Mouse (Mus musculus) yolk sac, embryonic 10.5 days (tissue): ENCODE data around the gene Ly6g5b.
"Not testable (repeated sequence)": the region's sequence is repeated elsewhere in the genome, so short reads cannot be mapped to it uniquely, and the experiment has no call there.

Experiments
- DNase-seq: peaks from one replicate; pipeline ENCODE4 v3.0.0-alpha.2; 2017; ENCODE audit warnings: low spot score

Ly6g5b gene

GRCm38 (mm10) chr17:35140490-35140996 is 25.3 kb upstream of the Ly6g5b start:
- no peak for DNase-seq

DNA sequence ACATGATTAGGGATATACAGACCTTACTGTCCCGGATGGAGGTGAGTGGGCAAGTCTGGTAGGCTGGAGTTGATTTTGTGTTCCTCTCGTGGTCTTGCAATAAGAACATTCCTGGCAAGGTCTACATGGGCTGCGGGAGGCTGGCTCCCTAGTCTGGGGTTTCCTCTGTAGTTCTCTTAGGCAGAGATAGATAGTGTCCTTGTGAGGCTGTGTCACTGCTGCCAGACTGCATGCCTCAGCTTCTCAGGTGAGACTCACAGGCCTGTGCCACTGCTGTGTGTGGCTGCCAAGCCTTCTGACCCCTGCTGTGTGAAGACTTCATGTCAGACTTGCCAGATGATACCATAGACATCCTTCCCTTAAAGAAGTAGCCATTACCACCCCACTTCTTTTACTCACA is 24.0 kb upstream of the Ly6g5b start:
- no peak for DNase-seq

DNA sequence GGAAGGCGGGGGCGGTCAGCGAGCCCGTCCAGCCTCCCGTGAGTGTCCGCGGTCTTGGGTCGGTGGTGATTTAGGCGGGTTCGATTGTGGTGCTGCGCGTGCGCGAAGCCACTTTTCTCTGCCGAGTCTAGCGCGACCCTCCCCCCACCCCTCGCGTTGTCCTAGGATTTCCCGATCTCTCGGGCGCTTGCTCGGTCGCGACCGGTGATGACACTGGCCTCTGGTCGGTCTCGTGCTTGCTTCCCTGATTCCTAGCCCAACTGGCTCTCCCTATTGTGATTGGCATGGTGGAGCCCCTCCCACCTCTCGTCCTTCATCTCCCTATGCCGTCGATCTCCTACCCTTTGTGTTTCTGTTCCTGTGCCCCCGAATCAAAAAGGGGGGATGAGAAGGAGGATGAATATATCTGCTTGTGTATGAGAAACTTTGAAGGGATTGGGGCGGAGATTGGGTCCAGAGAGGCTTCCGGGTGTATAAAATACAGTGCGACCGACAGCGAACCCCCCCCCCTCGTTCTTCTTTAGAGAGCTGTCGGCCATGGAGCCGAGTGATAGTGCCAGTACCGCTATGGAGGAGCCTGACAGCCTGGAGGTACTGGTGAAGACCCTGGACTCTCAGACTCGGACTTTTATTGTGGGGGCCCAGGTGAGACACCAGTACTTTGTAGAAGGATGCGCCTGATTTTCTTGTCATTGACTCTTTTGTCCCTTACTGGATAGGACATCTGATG is 20.5 kb upstream of the Ly6g5b start:
- DNase-seq: no peak

DNA sequence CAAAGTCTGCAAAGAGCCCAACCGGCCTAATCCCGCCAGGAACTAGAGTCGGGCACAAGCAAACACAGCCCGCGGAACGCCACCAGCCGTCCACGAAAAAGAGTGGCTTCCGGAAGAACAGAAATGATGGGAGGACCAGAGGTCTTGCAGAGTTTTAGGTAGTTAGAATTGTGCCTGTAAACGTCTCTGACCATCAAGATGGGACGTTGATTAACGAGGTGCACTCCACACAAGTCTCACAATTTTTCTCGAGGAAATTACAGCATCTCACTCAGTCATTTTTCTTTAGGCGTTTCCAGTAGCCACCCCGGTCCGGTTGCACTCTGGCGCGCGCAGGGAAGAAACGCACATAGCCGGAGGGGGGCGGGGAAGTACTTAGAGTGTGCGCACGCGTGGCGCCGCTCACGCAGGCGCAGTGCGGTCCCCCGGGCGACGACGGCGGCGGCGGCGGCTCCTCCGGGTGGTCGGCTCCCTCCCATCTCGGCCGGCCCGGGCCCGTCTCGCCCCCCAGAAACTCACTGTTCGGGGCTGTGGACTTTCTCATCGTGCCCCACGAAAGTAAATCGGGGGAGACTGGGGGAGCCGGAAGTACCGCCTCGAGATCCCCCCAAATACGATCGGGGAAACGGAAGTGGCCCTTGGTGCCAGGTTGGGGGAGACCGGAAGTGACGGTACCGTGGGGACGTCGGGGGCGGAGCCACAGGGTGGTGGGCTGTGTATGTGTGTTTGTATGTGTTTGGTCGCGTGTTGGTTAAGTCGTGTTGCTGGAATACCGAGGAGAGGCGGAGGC is 19.8 kb upstream of the Ly6g5b start, which contains the start of gene Bag6:
Bag6 (plus strand) TSS at position 378 of the 790 bp plus-strand sequence.
- DNase-seq: peak; percentile 96

- no peak for DNase-seq
These were observed 18.3 kb upstream of the Ly6g5b start for GRCm38 (mm10) chr17:35133517-35133916.

GRCm38 (mm10) chr17:35132174-35132560 is 16.9 kb upstream of the Ly6g5b start:
- no peak for DNase-seq

DNA sequence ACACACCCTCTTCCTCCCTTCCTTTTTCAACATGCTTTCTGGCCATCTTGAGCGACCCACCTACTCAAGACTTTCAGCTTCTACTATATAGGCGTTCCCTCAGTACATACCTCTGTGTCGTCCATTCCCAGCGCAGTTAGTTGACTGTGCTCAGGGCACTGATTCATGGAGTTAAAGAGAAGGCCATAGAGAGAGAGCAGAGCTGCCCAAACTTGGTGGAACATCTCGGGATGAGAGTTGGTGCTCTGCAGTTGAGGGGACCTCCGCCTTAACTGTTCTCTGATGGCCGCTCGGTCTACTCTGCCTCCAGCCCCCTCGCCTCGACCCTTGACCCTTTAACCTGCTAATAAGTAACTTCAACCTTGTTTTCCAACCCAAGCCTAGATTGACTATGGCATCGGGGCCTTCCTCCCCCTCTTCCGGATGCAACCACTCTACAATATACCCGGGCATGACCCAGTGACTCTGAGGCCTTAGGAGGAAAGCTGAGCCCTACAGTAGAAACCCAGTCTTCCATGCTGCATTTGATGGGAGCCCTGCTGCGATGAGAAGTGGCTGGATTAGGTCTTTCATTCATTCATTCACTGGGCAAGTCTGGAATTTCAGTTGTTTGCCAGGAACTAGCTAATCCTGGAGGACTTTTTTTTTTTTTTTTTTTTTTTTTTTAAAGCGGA is 16.4 kb upstream of the Ly6g5b start, which contains the start of gene Apom:
Apom (minus strand) TSS at position 551 of the 674 bp plus-strand sequence.
- peak; percentile 89 for DNase-seq

DNA sequence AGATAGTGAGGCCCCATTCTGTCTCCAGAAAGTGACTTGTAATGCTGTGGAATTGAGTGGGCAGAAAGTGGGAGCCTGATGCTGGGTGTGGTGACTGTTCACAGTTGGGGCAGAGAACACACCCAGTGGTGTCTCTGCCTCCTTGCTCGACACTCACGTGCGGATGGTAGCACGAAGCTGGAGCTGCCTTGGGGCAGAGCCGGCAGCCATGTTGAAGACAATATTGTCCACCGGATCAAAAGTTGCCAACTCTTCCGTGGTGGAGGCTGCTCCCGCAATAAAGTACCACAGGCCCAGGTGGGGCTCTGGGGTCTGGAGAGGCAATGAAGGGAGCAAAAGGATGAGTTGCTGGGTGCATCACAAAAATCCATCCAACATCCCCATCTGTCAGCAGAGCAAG is 15.8 kb upstream of the Ly6g5b start:
- peak; percentile 7 for DNase-seq

GRCm38 (mm10) chr17:35128996-35129395 is 13.8 kb upstream of the Ly6g5b start:
- DNase-seq: no peak

DNA sequence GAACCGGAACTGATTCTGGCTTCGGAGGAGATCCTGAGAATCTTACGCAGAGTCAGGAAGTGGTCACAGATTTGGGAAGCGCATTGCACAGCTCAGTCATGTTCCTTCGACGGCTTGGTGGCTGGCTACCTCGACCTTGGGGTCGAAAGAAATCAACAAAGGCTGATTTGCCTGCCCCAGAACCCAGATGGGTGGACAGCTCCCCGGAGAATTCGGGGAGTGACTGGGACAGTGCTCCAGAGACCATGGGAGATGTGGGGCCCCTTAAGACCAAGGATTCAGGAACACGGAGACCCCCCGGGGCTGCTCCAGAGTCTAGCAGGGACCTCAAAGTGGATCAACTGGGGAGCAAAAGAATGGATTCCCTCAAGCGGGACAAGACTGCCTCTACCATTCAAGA is 11.8 kb upstream of the Ly6g5b start:
- peak; percentile 5 for DNase-seq

DNA sequence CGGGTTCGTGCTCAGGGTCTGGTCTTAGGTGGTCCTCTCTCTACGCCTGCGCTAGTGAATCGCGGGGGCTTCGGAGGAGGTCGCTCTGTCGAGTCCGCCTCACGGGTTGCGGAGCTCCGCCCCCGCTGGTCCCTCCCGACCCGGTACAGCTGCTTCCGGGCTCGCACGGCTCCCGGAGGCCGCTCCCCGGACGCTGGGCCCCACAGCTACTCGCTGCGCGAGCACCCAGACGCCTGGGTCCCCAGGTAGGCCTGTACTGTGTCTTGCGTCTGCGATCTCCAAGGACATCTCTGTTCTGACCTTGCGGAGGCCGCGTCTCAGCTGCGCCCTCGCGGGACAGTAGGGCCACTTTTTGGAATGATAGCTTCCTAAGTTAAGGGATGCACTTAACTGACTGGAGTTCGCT is 11.0 kb upstream of the Ly6g5b start, which contains the start of gene D17H6S53E:
D17H6S53E (plus strand) TSS at position 168 of the 406 bp plus-strand sequence.
- peak; percentile 86 for DNase-seq

DNA sequence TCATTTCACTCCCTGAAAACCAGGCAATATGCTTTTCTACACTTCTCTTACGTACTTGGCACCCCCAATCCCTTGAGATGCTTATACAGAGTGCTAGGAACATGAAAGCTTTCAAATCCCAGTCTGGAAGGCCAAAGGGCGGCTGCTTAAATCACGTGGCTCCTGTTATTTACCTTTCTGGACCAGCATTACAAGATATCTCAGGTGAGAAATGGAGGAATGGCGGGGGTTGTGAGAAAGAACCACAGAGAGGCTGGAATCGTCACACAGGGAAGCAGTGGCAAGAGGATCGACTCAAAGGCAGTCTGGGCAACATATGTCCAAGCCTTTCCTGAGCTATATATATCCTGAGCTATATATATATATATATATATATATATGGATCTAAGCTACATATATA is 10.3 kb upstream of the Ly6g5b start:
- DNase-seq: peak; percentile 68

DNA sequence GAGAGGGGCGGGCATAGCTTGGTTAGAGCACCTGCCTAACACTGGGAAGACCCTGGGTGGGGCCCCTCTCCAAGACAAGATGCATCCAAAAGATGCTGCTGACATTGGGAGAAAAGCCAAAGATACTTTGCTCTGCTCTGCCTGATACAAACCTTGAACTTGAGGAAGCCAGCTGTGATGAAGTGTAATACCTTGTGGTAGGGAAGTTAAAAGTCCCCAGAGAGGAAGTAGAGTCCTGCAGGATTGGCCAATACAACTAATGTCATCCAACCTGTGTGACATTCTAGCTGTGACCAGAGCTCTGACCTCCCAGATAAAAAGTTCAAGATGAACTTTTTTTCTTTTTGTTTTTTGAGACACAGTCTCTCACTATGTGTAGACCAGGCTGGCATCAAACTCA is 9.9 kb upstream of the Ly6g5b start:
- DNase-seq: no peak

- DNase-seq: not testable (repeated sequence)
These were observed 9.2 kb upstream of the Ly6g5b start for GRCm38 (mm10) chr17:35124261-35124896.

- DNase-seq: not testable (repeated sequence)
These were observed 8.1 kb upstream of the Ly6g5b start for GRCm38 (mm10) chr17:35123287-35123686.

- DNase-seq: no peak
These were observed 6.7 kb upstream of the Ly6g5b start, which contains the start of gene Csnk2b for GRCm38 (mm10) chr17:35121871-35122303. Csnk2b (minus strand) TSS chr17:35122053.

DNA sequence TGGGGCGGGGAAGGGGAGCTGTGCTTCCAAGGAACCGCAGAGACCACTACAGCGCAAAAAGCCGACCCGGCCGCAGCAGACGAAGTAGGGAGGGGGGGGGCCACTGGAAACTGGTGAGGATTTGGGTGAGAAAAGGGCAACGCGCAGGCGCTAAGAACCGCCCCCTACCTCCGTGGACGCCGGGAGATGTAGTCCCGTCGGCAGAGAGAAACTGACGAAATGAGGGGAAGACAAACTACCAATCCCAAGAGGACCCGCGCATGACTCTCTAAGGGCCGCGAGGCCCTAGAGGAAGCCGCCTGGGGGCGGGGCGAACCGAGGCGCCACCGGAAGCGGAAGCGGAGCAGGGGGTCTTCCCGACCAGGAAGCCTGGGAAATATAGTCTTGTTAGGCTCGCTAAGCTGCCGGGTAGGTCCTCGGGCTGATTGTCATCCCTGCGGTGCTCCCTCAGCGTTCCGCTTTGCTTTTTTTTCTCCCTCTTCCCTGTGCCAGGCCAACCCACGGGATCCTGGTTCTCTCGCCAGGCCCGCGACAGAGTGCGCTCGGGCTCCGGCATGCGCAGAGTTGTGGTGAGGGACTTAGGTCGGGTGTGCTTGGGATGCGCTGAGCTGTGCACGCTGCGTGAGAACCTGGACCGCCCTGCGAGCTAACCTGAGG is 6.0 kb upstream of the Ly6g5b start, which contains the start of gene Gpank1:
Gpank1 (plus strand) TSS at position 313 of the 657 bp plus-strand sequence.
- DNase-seq: peak; percentile 99

GRCm38 (mm10) chr17:35120745-35121142 is 5.5 kb upstream of the Ly6g5b start:
- DNase-seq: no peak

GRCm38 (mm10) chr17:35111774-35112173 is 3.5 kb downstream of the Ly6g5b start:
- no peak for DNase-seq

DNA sequence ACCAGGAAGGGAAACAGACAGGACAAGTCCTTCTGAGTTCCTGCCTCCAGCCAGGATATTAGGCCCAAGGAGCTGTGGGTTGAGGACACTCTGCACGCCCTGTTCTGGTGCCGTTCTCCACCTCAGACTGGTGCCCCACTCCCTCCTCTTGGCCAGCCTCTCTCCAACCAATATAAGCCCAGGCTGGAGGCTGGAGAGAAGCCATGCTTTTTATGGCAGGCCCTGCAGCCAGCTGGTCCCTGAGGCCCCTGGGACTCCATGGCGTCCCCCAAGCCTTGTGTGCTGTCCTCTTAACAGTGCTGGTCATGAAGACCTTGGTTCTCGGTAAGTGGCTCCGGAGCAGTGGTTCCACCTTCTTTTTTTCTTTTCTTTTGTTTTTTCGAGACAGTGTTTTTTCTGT is 7.1 kb downstream of the Ly6g5b start, which contains the start of gene Ly6g5c:
Ly6g5c (plus strand) TSS at position 183 of the 400 bp plus-strand sequence.
- no peak for DNase-seq

GRCm38 (mm10) chr17:35106522-35106921 is 8.7 kb downstream of the Ly6g5b start:
- DNase-seq: no peak
